ENCODE assay signal across 11 mouse cellular contexts in the genomic region with DNA sequence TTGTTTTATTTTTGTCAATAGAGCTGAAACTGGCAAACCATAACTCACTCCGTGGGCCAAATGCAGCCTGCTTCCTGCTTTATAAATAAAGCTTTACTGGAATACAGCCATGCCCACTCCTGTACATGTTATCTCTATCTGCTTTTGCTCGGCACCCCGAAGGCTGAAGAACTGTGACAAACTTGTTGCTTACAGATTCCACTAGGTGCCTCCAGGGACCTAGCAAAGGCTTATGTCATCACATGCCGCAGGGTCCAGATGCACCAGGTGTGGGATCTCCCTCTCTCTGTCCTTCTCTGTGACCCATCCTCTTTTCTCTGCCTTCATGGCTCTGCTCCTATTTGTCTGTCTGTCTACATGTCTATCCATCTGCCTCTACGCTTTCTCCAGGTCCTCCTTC. TPM values are rescaled to one million over a fixed set of nuclear protein-coding genes. Genes with fewer than 3 reads are reported as not detected.
DNase-seq lines count a peak whose midpoint lies in the region; TF ChIP-seq lines count a peak whose summit lies in the region.
"Had no signal": no experiment of that assay in that cellular context is flagged by ENCODE, and none has a peak within 500 bp of the region (broad histone marks: within the 10 kb centered on the region; RNA-seq: fewer than 3 reads in every experiment).

No protein-coding gene starts in this region.

- H3K4me1 ChIP-seq in brown adipose tissue, adult 24 weeks (ENCODE audit: control insufficient read depth, insufficient read depth, insufficient read length, low read length) = peaks cover 10% of the 10 kb centered on the region; the same call in 1 of the 2 replicates
- peaks cover 18% of the 10 kb centered on the region for H3K4me1 ChIP-seq in embryonic fibroblast, embryonic 13.5 days (ENCODE audit: control insufficient read depth, insufficient read depth, low read length)

- 0 out of 2 replicates have a peak, but pooled peaks have one; percentile 21 for TF ChIP-seq POLR2A in embryonic fibroblast, embryonic 13.5 days (IDR thresholded peaks at IDR 0.05; ENCODE audit: low read depth, low read length)
- no peak for TF ChIP-seq POLR2A in myocyte (IDR thresholded peaks at IDR 0.05; ENCODE audit: insufficient read length, low read depth)

- H3K79me2 ChIP-seq in myocyte (ENCODE audit: control insufficient read depth, insufficient read depth) = no peaks in the 10 kb centered on the region

- no peaks in the 10 kb centered on the region for H3K27me3 ChIP-seq in myocyte (ENCODE audit: control insufficient read depth, insufficient read depth, insufficient read length)
- H3K27me3 ChIP-seq: hindbrain, embryonic 13.5 days had no signal

- H3K36me3 ChIP-seq in myocyte (ENCODE audit: control insufficient read depth, insufficient read depth) = no peaks in the 10 kb centered on the region
- H3K36me3 ChIP-seq: hindbrain, embryonic 13.5 days had no signal

- H3ac ChIP-seq in myocyte (ENCODE audit: control insufficient read depth, insufficient read length) = no peak overlapping the region

- no peak overlapping the region for H3K27ac ChIP-seq in layer of hippocampus, adult 2 months
- peak overlapping the region; percentile 97 for H3K27ac ChIP-seq in brown adipose tissue, adult 24 weeks (replicated peaks; ENCODE audit: low read depth, low read length)
- H3K27ac ChIP-seq in embryonic fibroblast, embryonic 13.5 days (ENCODE audit: insufficient read depth, low read length) = peak overlapping the region; percentile 97
- H3K27ac ChIP-seq: hindbrain, embryonic 13.5 days had no signal

- DNase-seq in layer of hippocampus, adult 2 months (ENCODE audit: low spot score in 2 of 2) = no peak
- DNase-seq in layer of hippocampus, adult 8-10 months (ENCODE audit: low spot score in 2 of 2) = no peak
- DNase-seq in spleen, postnatal 4 days (ENCODE audit: low spot score in 2 of 2) = no peak
- DNase-seq in gastrocnemius, adult 8-10 months (ENCODE audit: low spot score in 2 of 2) = no peak
- DNase-seq: cerebellum, postnatal 14 days; kidney, postnatal 4 days had no signal

- no peak overlapping the region for H3K4me3 ChIP-seq in layer of hippocampus, adult 2 months
- H3K4me3 ChIP-seq in brown adipose tissue, adult 24 weeks (ENCODE audit: insufficient read depth, low read depth, low read length) = peak overlapping the region; percentile 4; the same call in 1 of the 2 replicates
- no peak overlapping the region for H3K4me3 ChIP-seq in embryonic fibroblast, embryonic 13.5 days (ENCODE audit: insufficient read depth, low read length)
- no peak overlapping the region for H3K4me3 ChIP-seq in myocyte
- H3K4me3 ChIP-seq: erythroblast, embryonic 14.5 days; hindbrain, embryonic 13.5 days had no signal

- TF ChIP-seq CTCF in layer of hippocampus, adult 2 months (conservative IDR thresholded peaks at IDR 0.05) = 0 out of 2 replicates have a peak, but pooled peaks have one; percentile 6
- no peak for TF ChIP-seq CTCF in embryonic fibroblast, embryonic 13.5 days (IDR thresholded peaks at IDR 0.05; ENCODE audit: borderline replicate concordance, insufficient read depth, low read length)

- H3K4me2 ChIP-seq in myocyte (ENCODE audit: low read depth) = peak overlapping the region; percentile 18
- H3K4me2 ChIP-seq: hindbrain, embryonic 13.5 days had no signal

TF ChIP-seq in myocyte, 11 proteins besides CTCF, POLR2A, EP300 and RAD21:
- no peak for TF ChIP-seq POLR2AphosphoS2 (IDR thresholded peaks at IDR 0.05; ENCODE audit: insufficient read length, low read depth)
- TF ChIP-seq MYOD1 (IDR thresholded peaks at IDR 0.05; ENCODE audit: control insufficient read depth in 1 of 3, insufficient read length in 2 of 3, low read depth in 2 of 3) = no peak
- no peak for TF ChIP-seq CEBPB (IDR thresholded peaks at IDR 0.05; ENCODE audit: insufficient read depth, poor library complexity, severe bottlenecking)
- no peak for TF ChIP-seq MYOG (IDR thresholded peaks at IDR 0.05; ENCODE audit: control insufficient read depth in 1 of 3, insufficient read depth in 1 of 3, insufficient read length in 2 of 3, low read depth in 2 of 3)
- no peak for TF ChIP-seq MAX (IDR thresholded peaks at IDR 0.05; ENCODE audit: low read depth)
- TF ChIP-seq USF1 (IDR thresholded peaks at IDR 0.05; ENCODE audit: low read depth) = no peak
- no peak for TF ChIP-seq REST (IDR thresholded peaks at IDR 0.05; ENCODE audit: insufficient read depth, insufficient read length)
- no peak for TF ChIP-seq E2F4 (IDR thresholded peaks at IDR 0.05; ENCODE audit: insufficient read depth)
- no peak for TF ChIP-seq TCF12 (IDR thresholded peaks at IDR 0.05; ENCODE audit: insufficient read depth, poor library complexity, severe bottlenecking)
- TF ChIP-seq SRF (IDR thresholded peaks at IDR 0.05; ENCODE audit: control insufficient read depth, insufficient read length, low read depth) = no peak
- TF ChIP-seq TCF3 (IDR thresholded peaks at IDR 0.05; ENCODE audit: insufficient read length, low read depth) = no peak

RNA-seq across cellular contexts. Expression of a gene that starts 51.5 kb away (rescaled TPM):
- total RNA-seq in layer of hippocampus, adult 2 months (2021) = 10 to 100 TPM; 22.9 to 24.4 TPM
- 10 to 100 TPM; 23.4 to 28.6 (median 24.9) TPM for total RNA-seq in layer of hippocampus, adult 8-10 months (2022)
- 6.3 and 6.5 TPM in 2 replicates for polyA plus RNA-seq in brown adipose tissue, adult 24 weeks (2012; ENCODE audit: insufficient read depth, insufficient read length, missing spikeins)
- polyA plus RNA-seq in embryonic fibroblast, embryonic 13.5 days (2011; ENCODE audit: insufficient read length, low read depth, missing spikeins) = 21.8 and 25.1 TPM in 2 replicates
- polyA plus RNA-seq in myocyte (2012; fragmentation: generic; extraction: Trizol) = 11.2 TPM
- 1 to 10 TPM; 3.6 to 5.6 (median 4.2) TPM for total RNA-seq in gastrocnemius, adult 8-10 months (2022)
